Mouse (Mus musculus): ENCODE measurements around the gene Gm13101.
"Not testable (repeated sequence)": the region's sequence is repeated elsewhere in the genome, so short reads cannot be mapped to it uniquely, and the experiment has no call there.

Gm13101 gene

DNA sequence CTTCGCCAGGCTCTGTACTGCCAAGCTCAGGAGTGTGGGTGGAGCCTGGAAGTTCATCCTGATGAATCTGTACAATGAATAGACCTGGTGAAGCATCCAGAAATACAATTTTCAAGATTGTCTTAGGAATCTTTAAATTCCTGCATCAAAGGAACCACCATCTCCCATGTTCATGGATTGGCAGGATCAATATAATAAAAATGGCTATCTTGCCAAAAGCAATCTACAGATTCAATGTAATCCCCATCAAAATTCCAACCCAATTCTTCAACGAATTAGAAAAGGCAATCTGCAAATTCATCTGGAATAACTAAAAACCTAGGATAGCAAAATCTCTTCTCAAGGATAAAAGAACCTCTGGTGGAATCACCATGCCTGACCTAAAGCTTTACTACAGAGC lies at the start of gene Gm13101:
Gene Gm13101, minus strand, starts transcription at position 101 of the 400 bp plus-strand sequence.
- not testable (repeated sequence) for DNase-seq

DNA sequence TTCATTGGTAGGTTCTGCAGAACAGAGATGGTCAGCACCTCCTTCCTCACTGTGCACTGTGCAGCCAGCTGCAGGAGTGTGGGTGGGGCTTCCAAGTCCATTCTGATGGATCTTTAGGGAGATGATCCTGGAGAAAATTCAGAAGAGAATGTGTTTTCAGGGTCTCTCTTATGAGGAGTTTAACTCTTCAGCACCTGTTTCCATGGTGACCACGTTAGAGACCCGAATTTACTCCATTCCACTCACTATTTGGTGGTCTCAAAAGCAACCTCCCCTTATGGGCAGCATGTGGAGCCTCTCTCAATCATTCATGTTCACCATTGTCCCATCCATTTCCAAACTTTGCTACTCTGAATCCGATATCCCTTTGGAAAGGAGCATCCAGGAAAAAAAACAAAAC lies 27.5 kb upstream of the Gm13101 start, which contains the start of gene Pramef17:
Gene Pramef17, minus strand, starts transcription at position 101 of the 400 bp plus-strand sequence.
- not testable (repeated sequence) for DNase-seq

DNA sequence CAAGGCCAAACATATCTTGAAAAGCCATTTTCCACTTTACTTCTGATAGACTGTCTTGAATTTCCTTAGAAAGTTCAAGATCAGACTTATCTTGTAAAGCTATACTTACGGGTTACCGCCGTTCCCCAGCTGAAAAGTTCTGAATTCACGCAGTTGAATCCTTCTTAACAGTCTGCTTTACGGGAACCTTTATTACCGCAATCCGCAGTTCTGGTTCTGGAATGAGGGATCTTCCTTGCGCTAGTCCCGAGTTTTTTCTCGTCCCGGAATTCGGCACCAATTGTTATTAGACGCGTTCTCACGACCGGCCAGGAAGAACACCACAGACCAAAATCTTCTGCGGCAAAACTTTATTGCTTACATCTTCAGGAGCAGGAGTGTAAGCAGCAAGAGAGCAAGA lies 21.4 kb upstream of the Gm13101 start:
- peak; percentile 10 to 54 for DNase-seq

DNA sequence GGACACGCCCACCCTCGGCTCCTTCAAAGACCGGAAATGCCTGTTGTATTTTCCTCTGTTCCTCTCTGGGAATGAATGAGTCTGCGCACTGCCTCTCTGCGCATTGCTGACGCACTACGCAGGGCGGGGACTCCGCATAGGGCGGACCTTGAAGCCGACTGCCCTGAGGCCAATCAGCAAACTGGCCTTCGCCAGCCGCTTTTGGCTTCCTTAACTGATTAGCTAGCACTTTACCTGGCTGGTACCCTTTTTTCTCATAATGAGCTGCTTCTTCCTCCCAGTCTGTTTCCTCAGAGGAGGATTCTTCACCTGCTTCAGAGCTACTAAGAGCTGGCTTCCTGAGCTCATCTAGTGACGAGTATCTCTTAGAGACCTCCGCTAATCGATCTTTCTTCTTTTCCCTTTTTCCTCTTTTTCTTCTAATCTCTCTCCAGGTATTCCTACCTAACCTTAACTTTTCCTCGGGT lies 20.8 kb upstream of the Gm13101 start:
- DNase-seq, result peak; percentile 7 to 40

DNA sequence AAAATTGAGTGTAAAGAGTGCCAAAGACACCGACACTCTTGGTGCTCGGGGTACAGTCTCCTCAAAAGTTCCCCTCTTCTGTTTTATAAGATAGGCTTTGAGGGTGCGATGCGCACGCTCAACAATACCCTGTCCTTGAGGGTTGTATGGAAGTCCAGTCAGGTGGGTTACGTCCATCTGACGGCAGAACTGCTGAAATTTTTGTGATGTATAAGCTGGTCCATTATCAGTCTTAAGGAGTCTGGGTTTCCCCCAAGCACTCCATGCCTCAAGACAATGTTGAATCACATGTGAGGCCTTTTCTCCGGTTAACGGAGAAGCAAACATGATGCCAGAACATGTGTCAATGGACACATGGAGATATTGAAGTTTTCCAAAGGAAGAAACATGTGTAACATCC lies 19.0 kb upstream of the Gm13101 start:
- peak; percentile 2 to 16 for DNase-seq

DNA sequence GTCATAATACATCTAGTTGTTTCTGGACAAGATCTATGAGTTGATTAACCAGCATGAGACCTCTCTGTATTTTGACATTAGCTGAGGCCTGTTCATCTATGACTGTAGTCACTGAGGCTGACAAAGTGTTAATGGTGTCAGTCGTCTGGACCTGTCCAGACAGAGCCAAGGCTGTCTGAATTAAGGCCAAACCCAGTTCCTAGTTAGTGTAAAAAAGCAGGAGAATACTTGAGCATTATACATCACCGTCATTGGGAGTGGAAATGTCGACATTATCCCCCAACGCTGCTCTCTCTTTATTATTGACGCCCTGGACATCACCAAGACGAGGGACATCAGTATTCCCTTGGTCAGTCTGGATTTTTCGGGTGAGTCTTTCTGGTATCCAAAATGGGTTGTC lies 18.4 kb upstream of the Gm13101 start:
- DNase-seq, result peak in 1 of 2 experiments; percentile 7

DNA sequence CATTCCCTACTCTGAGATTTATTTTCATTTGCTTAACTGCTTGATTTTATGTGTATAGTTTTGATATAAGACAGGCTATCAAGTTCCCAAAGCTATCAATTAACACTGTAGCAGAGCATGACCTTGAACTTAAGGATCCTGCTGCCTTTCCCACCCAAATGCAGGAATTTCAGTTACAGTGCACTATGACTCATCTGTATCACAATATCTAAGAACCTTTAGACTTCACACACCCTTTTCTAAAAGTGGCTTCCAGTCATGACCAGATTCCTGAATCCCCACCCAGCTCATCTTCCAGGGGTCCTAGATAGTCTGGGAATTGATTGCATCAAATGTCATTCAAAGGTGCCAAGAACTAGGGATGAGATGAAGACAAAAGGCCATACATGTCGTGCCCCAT lies 16.7 kb upstream of the Gm13101 start:
- not testable (repeated sequence) for DNase-seq

DNA sequence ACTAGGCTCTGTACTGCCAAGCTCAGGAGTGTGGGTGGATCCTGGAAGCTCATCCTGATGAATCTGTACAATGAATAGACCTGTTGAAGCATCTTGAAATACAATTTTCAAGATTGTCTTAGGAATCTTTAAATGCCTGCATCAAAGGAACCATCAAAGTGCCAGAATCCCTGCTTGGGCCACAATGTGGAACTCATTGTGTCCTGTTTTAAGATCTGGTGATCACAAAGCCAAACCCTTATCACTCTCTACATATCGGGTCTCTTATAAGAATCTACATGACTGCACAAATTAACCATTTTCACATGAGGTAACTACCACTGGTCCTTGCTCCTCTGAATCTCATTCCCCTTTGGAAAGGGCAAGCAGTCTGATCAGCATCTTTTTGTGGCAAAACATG lies 15.8 kb downstream of the Gm13101 start, which contains the start of gene Pramef25:
Gene Pramef25, minus strand, starts transcription at position 101 of the 400 bp plus-strand sequence.
- not testable (repeated sequence) for DNase-seq
